Mouse (Mus musculus) spleen, adult 12 weeks (tissue): Measurements from ENCODE around the gene Vcl.

Source experiments
- DNase-seq: peaks from one replicate; pipeline ENCODE4 v3.0.0; 2022; ENCODE audit warnings: low spot score

The Vcl gene

DNA sequence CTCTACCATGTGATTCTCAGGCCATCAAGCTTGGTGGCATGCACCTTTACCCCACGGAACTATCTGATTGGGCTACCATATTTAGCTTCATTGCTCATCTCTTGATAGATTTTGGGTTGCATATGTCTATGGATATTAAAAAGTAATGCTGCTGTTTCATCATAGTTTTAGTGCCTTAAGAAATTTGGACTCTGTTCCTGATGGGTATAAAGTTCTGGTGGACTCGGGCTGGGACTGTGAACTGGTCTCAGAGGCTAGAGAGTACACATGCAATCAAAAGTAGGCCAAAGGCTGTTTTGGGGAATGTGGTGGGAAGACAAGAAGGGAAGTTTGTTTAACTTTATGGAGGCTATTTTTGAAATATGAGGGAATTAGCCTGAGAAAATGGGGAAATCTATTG, 16.1 kb downstream of the Vcl start:
- DNase-seq = no peak

GRCm38 (mm10) chr14:20956021-20956420, 26.8 kb downstream of the Vcl start:
- no peak for DNase-seq

GRCm38 (mm10) chr14:20958971-20959370, 29.8 kb downstream of the Vcl start:
- no peak for DNase-seq

DNA sequence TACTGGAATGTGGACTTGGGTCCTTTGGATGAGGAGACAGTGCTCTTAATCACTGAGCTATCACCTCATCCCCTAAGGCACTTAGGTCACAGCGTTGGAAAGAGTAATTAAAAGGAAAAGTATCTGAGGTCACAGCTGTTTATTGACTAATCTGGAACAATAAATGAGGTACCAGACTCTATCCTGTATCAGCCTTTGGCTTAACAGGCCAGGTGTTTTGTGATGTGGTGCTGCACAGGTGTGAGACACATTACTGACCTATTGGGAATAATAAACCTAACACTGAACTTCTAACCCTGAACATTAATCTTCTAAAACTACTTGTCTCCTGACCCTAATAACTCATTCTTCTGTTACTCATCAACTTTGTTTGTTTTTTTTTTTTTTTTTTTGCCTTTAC, 33.3 kb downstream of the Vcl start:
- no peak for DNase-seq

DNA sequence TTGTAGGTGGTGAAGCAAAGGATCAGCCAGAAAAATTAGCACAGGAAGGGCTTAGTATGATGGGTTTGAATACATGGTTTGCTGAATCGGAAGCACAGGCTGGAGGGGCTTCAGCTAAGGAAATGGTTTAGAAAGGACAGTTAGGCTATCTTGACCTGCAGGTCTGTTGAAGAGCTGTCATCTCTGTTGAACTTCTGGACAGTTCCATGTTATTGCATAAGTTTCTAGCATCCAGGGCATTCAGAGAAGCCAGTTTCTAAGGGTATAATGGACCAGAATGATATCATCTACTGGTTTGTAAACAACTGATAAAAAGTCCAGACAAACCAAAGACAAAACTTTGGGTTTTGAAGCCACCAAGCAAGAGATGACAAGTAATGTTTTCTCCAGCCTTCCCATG, 33.7 kb downstream of the Vcl start:
- no peak for DNase-seq

- DNase-seq = no peak
These were observed 34.7 kb downstream of the Vcl start for GRCm38 (mm10) chr14:20963863-20964262.

- DNase-seq = no peak
These were observed 35.1 kb downstream of the Vcl start for GRCm38 (mm10) chr14:20964285-20964684.

GRCm38 (mm10) chr14:20966959-20967670, 37.9 kb downstream of the Vcl start:
- DNase-seq = no peak

GRCm38 (mm10) chr14:20969066-20969465, 39.9 kb downstream of the Vcl start:
- DNase-seq = no peak

DNA sequence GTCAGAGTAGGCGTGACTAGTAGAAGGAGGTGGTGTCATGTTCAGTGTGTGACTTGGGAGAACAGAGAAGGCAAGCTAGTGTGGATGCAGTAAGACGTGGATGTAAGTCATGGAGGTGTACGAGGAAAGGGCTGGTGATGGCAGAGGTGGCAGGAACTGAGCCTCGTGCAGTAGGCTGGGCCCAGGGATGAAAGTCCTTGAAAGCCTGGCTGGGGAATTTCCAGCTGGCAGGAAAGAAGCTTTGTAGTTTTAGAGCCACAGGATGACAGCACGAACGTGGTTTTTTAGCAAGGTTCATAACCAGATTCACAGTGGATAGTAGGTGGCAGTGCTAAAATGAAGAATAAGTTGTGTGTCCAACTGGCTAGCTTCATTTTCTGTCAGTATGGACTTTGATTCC, 41.2 kb downstream of the Vcl start:
- no peak for DNase-seq

DNA sequence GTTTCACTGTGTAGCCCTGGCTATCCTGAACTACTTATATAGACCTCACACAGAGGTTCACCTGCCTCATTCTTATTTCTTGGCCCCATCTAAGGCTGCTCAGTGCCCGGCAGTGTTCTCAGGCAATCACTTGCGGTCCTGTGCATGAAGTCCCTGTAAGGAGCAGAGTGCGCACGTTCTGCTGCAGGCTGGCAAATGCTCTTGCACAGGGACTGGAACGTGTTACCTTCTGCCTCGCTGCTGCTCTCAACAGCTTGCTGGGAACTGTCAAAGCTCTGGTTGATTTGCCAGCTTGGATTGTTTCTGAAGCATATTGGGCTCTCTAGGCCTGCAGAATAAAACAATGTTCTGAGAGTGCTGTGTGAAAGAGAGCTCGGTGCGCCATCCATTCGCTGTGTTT, 41.7 kb downstream of the Vcl start:
- no peak for DNase-seq

DNA sequence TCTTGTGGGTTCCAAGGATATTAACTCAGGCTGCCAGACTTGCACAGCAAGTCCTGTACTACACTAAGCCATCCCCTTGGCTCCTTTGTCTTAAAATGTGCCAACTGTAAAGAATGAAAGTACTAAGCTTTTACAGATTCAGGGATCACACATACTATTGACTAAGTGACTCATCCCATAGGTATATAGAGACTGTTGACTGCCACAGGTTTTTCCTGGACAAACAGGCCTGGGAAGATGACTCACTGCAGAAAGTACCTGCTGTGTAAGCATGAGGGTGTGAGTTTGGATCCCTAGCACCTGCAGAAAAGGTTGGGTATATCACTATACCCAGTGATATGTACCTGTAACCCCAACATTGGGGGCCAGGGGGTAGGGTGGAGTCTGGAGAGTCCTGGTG, 44.6 kb downstream of the Vcl start:
- DNase-seq = no peak

GRCm38 (mm10) chr14:20976741-20977140, 47.5 kb downstream of the Vcl start:
- no peak for DNase-seq

DNA sequence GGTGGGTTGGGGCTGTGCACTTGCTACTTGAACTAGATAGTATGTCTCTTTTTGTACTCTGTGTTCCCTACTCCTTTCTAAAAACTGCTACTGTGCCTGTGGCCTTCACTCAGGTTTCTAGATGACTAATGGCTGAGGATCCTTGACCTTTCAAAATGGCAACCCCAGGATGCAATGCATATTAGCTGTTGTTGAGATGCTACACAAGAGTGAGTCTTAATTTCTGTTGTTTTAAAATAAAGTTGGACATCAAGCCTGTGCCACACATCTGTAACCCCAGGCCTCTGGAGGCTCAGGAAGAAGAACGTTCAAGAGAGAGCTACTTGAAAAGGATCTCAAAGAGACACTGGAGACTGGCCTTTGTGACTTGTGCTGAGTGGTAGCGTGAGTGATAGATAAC, 48.5 kb downstream of the Vcl start:
- no peak for DNase-seq

DNA sequence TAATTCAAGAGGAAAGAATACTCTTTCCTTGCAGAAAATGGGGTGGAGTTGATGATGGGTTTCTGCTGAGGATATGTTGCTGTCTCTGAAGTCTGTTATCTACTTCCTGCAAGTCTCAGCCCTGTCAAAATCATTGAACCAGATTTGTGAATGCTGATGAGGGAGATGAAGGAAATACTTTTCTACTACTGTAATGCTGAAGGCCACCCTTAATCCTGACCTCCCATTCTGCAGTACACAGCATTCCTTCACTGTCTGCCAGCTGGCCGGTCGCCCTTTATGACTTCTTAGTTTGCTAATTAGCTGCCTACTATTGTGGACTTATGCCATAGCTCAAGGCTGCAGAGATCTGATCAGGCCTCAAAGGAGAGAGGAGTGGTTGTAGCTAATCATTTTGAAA, 54.6 kb downstream of the Vcl start:
- DNase-seq = no peak

- no peak for DNase-seq
These were observed 56.3 kb downstream of the Vcl start for GRCm38 (mm10) chr14:20985482-20985881.

DNA sequence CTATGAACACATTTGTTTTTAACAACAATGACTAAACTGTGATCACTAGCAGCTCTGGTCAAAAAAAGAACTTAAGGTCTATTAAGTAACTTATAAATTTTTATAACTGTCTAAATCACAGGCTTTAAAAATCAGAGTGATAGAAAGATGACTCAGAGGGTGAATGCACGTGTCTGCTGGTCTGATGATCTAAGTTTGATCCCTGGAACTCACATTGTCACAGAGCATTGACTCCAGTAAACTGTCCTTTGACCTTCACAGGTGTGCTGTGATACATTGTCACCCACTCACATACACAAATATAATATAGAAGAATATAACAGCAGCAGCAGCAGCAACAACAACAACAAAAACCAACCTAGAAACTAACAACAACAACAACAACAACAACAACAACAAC, 62.3 kb downstream of the Vcl start:
- no peak for DNase-seq

DNA sequence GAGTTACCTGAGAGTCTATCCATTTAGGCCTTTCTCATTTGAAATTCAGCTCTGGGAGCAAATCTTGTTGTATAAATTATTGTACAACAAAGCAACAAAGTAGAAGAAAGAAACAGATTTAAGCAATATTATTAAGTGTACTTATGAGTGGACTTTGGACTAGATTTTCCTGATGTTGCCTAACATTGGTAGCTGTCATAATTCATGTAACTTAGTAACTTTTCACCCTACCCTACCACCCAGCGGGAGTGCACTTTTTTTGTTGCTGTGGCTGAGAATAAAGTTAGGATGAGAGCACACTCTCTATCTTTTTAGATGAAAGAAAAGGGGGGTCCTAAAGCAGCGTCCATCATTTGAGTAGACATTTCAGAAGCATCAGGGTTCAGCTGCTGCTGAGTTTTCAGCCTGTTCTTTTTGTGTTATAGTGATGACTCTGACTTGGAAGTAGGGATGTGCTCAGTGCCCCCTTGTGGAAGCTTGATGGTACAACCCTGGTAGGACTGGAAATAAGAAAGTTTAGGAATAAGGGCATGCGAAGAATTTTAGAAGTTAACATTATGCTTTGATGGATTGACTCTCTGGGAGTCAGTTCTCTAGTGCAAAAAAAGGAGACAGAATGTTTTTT, 64.0 kb downstream of the Vcl start:
- no peak for DNase-seq

DNA sequence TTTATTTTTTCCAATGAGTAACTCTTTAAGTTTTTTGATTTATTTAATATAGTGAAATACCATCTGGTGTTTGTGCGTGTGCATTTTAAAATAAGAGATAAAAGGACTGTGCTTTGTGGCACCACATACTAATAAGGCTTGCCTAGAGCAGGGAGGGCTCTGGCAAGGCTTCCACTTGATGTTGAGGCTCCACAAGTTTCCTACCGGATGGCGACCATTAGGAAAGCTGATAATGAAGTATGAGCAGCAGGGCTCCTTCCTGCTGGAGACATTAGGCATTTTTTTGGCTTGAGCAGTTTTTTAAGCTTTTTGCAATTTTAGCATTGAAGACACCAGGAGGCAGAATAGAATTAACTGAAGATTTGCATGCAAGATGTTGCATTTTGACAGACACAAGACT, 65.3 kb downstream of the Vcl start:
- DNase-seq = no peak

- DNase-seq = no peak
These were observed 66.3 kb downstream of the Vcl start for GRCm38 (mm10) chr14:20995497-20995896.

GRCm38 (mm10) chr14:20996361-20996760, 67.2 kb downstream of the Vcl start:
- no peak for DNase-seq

DNA sequence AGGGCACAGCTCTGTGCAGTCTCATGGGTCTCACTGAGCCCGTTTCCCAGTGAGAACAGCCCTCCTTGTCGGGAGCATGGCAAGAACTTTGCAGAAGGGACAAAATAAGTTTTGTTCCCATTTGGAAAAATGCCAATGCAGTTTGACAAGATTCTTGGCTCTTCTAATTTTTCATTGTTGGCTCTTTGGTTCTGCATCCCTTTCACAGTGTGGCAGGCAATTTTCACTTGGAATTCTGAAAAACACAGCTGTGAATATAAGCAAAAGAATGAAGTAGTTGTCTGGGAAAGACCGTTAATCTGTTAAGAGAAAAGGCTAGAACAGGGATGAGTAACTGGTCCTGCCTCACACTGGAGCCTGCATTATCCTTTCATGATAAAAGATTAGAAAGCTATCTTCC, 68.3 kb downstream of the Vcl start:
- DNase-seq = no peak

GRCm38 (mm10) chr14:20999617-21000016, 70.4 kb downstream of the Vcl start:
- no peak for DNase-seq

DNA sequence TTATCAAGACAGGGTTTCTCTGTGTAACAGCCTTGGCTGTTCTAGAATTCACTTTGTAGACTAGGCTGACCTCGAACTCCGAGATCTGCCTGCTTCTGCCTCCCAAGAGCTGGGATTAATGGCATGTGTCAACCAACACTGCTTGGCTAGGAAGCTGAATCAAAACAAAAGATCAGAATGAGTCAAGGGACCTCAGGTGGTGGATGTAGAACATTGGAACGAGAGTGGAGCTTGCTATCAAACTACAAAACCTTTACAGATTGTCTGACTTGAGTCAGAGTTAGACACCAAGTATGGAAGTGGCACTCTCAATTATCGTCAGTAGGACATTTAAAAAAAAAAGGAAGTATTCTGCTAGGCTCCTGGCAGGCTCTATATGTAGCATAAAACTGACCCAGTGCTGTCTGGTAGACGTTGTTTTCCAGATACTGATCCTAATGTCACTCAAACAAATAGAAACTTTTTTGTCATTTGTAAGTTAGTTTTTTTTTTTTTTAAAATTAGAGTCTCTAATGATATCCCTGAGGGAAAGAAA, 84.7 kb downstream of the Vcl start:
- DNase-seq = no peak
